Mouse (Mus musculus) c-Kit-positive CD71-positive TER-119-positive erythroid progenitor cells, embryonic 14.5 days (primary cell): ENCODE measurements around the gene Spef2.
"Not testable (repeated sequence)": the region's sequence is repeated elsewhere in the genome, so short reads cannot be mapped to it uniquely, and the experiment has no call there.

Experiments
- DNase-seq: peaks from one replicate; pipeline ENCODE4 v3.0.0-alpha.2; 2013; ENCODE audit warnings: low spot score

Spef2 gene

GRCm38 (mm10) chr15:9748359-9749102 lies at the start of gene Spef2:
Spef2 (minus strand) TSS chr15:9748868.
- peak; percentile 29 for DNase-seq

DNA sequence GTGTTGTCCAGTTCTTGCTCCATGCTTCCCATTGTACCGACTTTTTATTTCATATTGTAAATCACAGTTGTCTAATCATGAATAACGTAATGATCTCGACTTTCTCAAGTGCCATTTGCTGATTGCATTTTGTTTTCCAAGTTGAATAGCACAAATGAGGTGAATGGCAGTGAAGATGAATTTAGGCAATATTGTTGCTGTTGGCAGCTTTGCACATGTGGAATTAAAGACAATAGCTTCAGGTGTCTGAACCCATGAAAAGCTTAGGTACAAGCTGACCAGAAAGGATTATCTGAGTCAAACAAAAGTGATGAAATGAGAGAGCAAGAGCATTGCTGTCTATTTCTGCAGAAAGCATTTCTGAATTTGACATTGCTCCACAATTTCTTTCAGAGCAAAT lies 45.5 kb upstream of the Spef2 start:
- DNase-seq, result no peak

DNA sequence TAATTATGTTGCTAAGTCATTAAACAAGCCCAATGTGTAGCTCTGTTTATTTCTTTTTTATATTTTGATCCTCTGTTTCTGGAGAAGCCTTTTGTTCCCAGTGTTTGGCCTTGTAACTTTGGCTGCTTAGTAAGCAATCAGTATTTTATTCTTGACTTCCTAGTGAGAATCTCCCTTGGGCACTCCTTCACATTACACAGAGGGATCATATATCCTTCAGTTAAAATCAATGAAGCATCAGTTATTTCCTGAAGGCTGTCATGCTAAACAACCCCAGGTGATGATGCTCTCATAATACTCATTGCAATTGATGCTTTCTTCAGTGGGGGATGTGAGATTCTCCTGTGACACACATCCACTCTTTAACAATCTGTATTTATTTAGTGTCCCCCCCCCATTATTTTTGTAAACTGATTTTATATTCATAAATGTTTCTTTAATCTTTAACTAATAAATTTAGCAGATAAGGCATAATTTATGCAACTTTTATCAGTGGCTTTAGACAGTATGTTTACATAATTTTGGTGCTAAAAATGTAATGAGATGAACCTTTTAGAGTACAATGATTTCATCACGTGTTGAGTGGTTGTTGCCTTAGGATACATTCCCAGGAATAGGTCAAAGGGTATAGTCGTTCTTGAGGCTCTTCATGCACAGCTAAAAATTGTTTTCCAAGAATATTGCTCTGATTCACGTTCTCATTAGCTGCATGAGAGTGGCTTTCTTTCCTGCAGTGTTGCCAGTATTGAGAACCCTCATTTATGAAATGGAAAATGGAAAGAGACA lies 39.8 kb upstream of the Spef2 start:
- no peak for DNase-seq

- DNase-seq, result not testable (repeated sequence)
Measured at GRCm38 (mm10) chr15:9774222-9775142, 25.8 kb upstream of the Spef2 start.

GRCm38 (mm10) chr15:9768184-9768918 lies 19.7 kb upstream of the Spef2 start:
- no peak for DNase-seq

DNA sequence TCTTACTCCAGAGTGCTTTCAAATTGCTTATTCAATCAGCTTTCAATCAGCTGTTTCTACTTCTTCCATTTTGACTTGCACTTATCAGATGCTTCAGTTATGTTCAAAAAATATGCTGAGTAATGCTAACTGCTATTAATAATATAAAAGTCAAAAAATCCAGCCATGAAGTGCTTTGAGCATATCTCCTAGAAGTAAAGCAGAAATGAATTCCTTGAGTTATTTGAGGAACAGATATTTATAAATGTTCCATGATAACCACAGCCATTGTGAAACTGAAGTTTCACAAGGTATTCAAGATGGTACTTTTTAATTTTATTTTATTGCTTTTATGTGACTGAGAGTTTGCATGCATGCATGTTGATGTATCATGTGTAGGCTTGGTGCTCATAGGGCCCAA lies 18.4 kb upstream of the Spef2 start:
- no peak for DNase-seq

DNA sequence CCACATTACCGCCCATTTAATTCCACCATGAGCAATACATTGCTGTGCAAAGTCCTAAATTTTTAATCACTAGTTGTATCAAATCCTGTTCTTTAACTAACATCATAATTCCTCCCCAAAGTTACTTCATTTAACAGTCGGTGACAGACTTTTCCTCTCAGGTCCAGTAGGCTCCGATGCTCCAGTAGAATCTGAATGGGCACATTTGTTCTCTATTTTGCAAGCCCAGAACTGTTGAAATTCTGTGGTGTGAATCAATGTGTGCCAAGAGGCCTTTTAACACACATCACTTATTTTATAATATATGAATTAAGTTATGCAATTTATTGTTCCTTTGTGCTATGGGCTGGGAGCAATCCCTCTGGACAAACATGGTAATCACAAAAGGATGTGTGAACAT lies 2.3 kb upstream of the Spef2 start:
- no peak for DNase-seq

DNA sequence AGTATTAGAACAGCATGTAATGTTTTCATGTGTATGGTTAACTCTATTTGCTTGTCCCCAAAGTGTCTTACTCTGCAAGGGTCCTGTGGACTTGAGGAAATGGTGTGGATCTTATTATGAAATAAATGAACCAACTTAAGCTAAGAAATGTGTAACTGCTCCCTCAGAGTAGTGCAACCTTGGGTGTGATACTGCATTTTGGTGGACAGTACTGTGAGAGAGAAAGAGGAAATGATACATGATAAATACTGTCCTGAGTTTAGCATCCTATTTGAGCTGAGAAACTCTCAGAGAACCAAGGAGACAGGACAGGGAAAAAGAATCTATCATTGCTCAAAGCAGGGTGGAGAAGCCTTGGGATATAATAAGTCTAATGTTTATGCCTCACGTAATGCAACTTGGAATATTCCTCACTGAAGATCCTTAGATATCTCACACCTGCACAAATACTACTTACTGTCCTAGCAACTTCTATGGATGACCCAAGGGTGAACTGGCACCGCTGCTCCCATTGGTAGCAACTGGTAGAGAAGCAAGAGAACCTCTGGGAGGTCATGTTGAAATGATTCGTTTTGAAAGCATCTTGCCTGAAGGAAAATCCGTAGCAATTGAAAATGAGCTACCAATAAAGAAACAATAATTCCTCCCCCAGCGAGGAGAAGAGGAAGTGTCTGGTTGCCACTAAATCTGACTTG lies 1.1 kb downstream of the Spef2 start:
- DNase-seq, result no peak

- DNase-seq, result no peak
Measured at GRCm38 (mm10) chr15:9742172-9742571, 6.5 kb downstream of the Spef2 start.

DNA sequence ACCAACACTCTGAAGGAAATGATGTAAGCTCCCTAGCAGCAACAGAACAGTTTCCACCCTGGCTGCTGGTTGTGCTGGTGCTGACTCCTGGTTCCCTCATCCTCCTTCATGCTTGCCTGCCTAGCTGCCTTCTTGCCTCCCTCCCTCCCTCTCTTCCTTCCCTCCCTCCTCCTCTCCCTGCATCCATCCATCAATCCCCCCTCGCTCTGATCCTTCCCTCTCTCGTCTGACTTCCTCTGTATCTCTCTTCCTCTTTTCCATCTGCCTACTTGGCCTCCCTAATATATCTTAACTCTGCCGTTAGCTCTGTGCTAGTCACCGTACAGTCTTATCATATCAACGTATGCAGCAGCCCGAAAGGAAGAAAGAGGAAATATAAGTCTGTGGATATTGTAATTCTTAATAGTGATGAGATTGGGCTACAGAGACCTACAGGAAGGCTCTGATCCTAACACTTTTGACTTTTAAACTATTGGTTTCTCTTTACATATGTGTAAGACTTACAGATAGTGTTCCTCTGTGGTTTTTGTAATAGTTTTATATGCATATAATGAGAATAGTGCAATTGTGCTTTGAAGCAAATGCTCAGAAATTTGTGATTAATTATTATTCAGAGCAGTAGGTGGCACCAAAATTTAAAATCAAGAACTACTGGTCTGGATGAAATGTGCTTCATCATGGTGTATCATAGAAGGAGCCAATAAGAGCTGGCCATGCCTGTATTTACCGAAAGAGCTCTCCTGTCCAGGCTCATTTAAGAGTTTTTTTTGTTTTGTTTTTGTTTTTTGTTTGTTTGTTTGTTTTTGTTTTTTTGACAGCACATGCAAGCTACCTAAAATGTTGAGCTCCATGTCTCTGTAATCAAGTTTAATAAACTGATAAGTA lies 33.9 kb downstream of the Spef2 start:
- DNase-seq, result no peak

- DNase-seq, result no peak
Measured at GRCm38 (mm10) chr15:9713707-9714106, 35.0 kb downstream of the Spef2 start.

DNA sequence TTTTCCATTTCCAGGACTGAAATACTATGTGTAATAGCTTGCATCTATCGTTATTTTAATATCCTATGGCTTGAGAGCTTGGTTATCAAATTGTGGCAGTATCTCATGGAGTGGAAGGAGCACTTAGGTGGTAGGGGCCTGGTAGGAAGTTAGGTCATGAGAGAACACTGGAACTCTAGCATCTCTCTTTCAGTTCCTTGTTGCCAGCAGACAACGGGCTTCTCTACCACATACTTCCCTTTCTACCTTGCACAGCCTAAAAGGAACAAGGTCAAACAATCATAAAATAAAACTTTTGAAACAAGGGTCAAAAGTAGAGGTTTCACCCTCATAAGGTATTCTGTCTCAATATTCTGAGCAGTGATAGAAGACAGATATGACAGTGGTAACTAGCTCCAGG lies 38.3 kb downstream of the Spef2 start:
- DNase-seq, result no peak

- DNase-seq, result no peak
Measured at GRCm38 (mm10) chr15:9705830-9706450, 42.7 kb downstream of the Spef2 start.

GRCm38 (mm10) chr15:9701845-9702244 lies 46.8 kb downstream of the Spef2 start:
- no peak for DNase-seq

GRCm38 (mm10) chr15:9691721-9692120 lies 56.9 kb downstream of the Spef2 start:
- DNase-seq, result no peak

DNA sequence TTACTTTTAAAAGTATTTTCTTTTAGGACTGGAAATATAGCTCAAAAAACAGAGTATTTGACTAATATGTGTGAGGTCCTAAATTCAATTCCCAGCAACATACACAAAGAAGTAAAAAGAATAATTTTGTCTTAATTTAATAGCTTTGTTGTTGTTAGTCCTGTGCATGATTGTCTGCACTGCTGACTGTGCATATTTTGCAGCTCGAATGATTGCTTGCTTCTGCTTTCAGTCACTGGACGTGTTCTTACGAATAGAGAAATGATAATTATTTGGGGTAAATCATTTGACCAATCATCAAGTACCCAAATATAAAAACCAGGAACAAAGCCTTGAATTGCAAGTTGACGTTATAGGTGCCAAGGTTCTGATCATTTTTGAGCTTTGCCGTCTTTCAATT lies 57.8 kb downstream of the Spef2 start:
- no peak for DNase-seq

DNA sequence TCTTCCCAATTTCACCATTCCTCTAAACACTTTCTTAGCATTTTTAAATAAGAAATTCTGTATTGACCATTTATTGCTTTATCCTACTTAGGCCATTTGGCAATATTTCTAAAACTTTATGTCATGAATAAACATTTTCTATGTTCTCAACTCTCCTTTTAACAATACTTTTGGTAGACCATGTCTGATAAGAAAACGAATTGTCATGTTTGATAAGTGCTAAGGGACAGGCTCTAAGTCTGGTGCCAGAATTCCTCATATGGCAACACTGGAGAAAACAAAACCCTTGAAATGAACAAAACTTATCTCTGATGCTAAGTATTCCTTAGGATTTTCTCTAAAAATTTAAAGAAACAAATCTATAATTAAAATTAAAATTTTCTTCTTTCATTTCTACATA lies 58.2 kb downstream of the Spef2 start:
- DNase-seq, result no peak

DNA sequence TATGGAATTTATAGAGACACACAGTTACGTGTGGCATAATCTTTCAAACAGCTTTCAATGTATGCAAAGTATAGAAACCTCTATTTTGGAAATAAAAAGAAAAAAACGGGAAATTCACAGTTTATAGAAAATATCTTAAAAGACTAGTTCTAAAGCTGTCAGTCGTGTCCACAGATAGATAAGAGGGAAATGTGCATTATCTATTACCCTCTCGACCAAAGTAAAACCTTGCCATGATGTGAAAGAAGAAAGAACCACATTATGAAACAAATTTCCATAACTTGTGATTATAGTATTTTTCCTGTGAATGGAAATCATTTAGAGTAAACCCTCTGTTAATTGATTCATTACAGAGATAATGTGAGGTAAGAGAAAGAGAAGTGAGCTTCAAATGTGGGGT lies 65.2 kb downstream of the Spef2 start:
- DNase-seq, result no peak

DNA sequence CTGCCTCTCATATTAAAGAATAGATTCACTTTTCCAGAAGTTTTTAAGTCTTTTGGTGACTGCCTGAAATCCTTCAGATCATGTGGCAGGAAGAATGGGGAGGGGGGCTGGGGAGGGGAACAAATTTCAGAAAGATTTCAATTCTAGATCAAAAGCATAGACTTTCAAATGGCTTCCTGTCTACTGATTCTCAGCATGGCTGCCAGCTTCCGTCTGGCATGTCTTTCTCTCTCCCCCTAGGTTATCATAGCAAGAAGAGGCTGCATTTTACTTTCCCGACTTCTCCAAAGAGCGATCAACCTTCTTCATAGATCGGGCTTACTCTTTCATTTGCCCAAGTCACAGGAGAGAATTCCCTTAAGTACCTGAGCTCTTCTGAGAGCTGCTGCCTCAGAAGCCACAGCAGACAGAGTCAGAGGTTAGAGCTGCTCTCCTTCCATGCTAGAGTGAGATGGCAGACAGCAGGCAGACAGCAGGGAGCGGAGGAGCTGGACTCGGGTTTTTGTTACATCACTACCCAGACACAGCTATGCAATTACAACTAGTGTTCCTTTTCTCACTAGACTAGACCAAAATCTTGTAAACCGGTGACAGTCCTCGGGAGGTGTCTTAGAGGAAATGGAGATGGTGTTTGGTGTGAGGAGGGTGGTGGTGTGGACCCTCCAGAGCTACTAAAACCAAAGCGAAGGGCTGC lies 71.2 kb downstream of the Spef2 start:
- DNase-seq, result no peak
